Comparison of ENCODE assay signal across 19 mouse cellular contexts in genomic region chr13:99954902-99955590, GRCm38 (mm10). TPM values are rescaled to one million over a fixed set of nuclear protein-coding genes. Genes with fewer than 3 reads are reported as not detected.
DNase-seq lines count a peak whose midpoint lies in the region; ATAC-seq and TF ChIP-seq lines count a peak whose summit lies in the region.
"Had no signal": no experiment of that assay in that cellular context is flagged by ENCODE, and none has a peak within 500 bp of the region (broad histone marks: within the 10 kb centered on the region; RNA-seq: fewer than 3 reads in every experiment).

No protein-coding gene starts in this region.

- no peak overlapping the region for H3K4me2 ChIP-seq in hindbrain, postnatal 0 days (ENCODE audit: low read depth, low read length)
- no peak overlapping the region for H3K4me2 ChIP-seq in hindbrain, embryonic 12.5 days (replicated peaks)
- no peak overlapping the region for H3K4me2 ChIP-seq in midbrain, postnatal 0 days (ENCODE audit: low read depth, low read length, poor library complexity, severe bottlenecking)
- no peak overlapping the region for H3K4me2 ChIP-seq in midbrain, embryonic 15.5 days
- H3K4me2 ChIP-seq: heart, embryonic 11.5 days; kidney, embryonic 15.5 days; limb, embryonic 12.5 days had no signal

- no peaks in the 10 kb centered on the region for H3K27me3 ChIP-seq in hindbrain, postnatal 0 days (ENCODE audit: insufficient read depth, low read length)
- H3K27me3 ChIP-seq in hindbrain, embryonic 12.5 days: no peaks in the 10 kb centered on the region
- H3K27me3 ChIP-seq in midbrain, postnatal 0 days (ENCODE audit: insufficient read depth, low read length): no peaks in the 10 kb centered on the region
- H3K27me3 ChIP-seq in midbrain, embryonic 15.5 days (replicated peaks): no peaks in the 10 kb centered on the region
- H3K27me3 ChIP-seq: kidney, embryonic 15.5 days; limb, embryonic 12.5 days had no signal

- no peak overlapping the region for H3K4me3 ChIP-seq in hindbrain, postnatal 0 days (ENCODE audit: low read length)
- H3K4me3 ChIP-seq in hindbrain, embryonic 12.5 days: no peak overlapping the region
- H3K4me3 ChIP-seq in midbrain, postnatal 0 days (ENCODE audit: low read depth, low read length): no peak overlapping the region
- no peak overlapping the region for H3K4me3 ChIP-seq in midbrain, embryonic 15.5 days
- H3K4me3 ChIP-seq: embryonic facial prominence, embryonic 10.5 days; kidney, embryonic 15.5 days; limb, embryonic 12.5 days had no signal

- H3K27ac ChIP-seq in hindbrain, postnatal 0 days: no peak overlapping the region
- no peak overlapping the region for H3K27ac ChIP-seq in hindbrain, embryonic 12.5 days
- no peak overlapping the region for H3K27ac ChIP-seq in midbrain, postnatal 0 days (ENCODE audit: low read depth, low read length)
- H3K27ac ChIP-seq in midbrain, embryonic 15.5 days: no peak overlapping the region
- H3K27ac ChIP-seq: embryonic facial prominence, embryonic 10.5 days; kidney, embryonic 15.5 days; limb, embryonic 12.5 days; liver, embryonic 14.5 days had no signal

- H3K36me3 ChIP-seq in hindbrain, postnatal 0 days (ENCODE audit: insufficient read depth, low read length): peaks cover 25% of the 10 kb centered on the region; the same call in 1 of the 2 replicates
- H3K36me3 ChIP-seq in hindbrain, embryonic 12.5 days: peaks cover 15% of the 10 kb centered on the region
- peaks cover 31% of the 10 kb centered on the region for H3K36me3 ChIP-seq in midbrain, postnatal 0 days (ENCODE audit: insufficient read depth, low read length)
- 0 out of 2 replicates have a peak, but pooled peaks cover 6% of the 10 kb centered on the region for H3K36me3 ChIP-seq in midbrain, embryonic 15.5 days (replicated peaks)

- no peak for DNase-seq in cerebellum, adult 11 months
- DNase-seq in hindbrain, postnatal 0 days (ENCODE audit: low spot score): no peak
- DNase-seq in midbrain, postnatal 0 days (ENCODE audit: low spot score): no peak
- no peak for DNase-seq in lung, adult 18-20 months
- DNase-seq: cerebellum, postnatal 25 days; thymus, postnatal 14 days had no signal

- peak; percentile 52; the same call in 1 of the 2 replicates for ATAC-seq in cerebellum, adult (ENCODE audit: insufficient number of reproducible peaks, low FRiP score, low TSS enrichment)
- ATAC-seq in hindbrain, postnatal 0 days: no peak
- ATAC-seq in hindbrain, embryonic 12.5 days (ENCODE audit: low FRiP score): no peak
- ATAC-seq in midbrain, postnatal 0 days (ENCODE audit: low FRiP score): no peak
- no peak for ATAC-seq in midbrain, embryonic 15.5 days (replicated peaks)
- ATAC-seq in activated CD4-positive, CD25-positive, alpha-beta regulatory T cell, adult 4 months: no peak
- ATAC-seq: forebrain, embryonic 16.5 days had no signal

- no peaks in the 10 kb centered on the region for H3K9me3 ChIP-seq in hindbrain, postnatal 0 days (ENCODE audit: low read length)
- peaks cover 8% of the 10 kb centered on the region for H3K9me3 ChIP-seq in hindbrain, embryonic 12.5 days (replicated peaks)
- 0 out of 2 replicates have a peak, but pooled peaks cover 4% of the 10 kb centered on the region for H3K9me3 ChIP-seq in midbrain, postnatal 0 days (ENCODE audit: low read length)
- no peaks in the 10 kb centered on the region; the same call in 1 of the 2 replicates for H3K9me3 ChIP-seq in midbrain, embryonic 15.5 days

- WGBS in hindbrain, postnatal 0 days: 95% methylated on average over 5 of the region's 5 CpGs
- 93% methylated on average over 5 of the region's 5 CpGs for whole genome bisulfite sequencing in hindbrain, embryonic 12.5 days
- WGBS in midbrain, postnatal 0 days: 94% methylated on average over 5 of the region's 5 CpGs
- 95% methylated on average over 5 of the region's 5 CpGs for WGBS in midbrain, embryonic 15.5 days

- H3K4me1 ChIP-seq in hindbrain, postnatal 0 days (ENCODE audit: insufficient read depth, low read length): no peaks in the 10 kb centered on the region
- H3K4me1 ChIP-seq in hindbrain, embryonic 12.5 days: no peaks in the 10 kb centered on the region
- H3K4me1 ChIP-seq in midbrain, postnatal 0 days (ENCODE audit: insufficient read depth, low read length): no peaks in the 10 kb centered on the region
- no peaks in the 10 kb centered on the region for H3K4me1 ChIP-seq in midbrain, embryonic 15.5 days
- H3K4me1 ChIP-seq: embryonic facial prominence, embryonic 10.5 days; kidney, embryonic 15.5 days; limb, embryonic 12.5 days had no signal

- peak; percentile 13 for TF ChIP-seq CTCF in hindbrain, postnatal 0 days (IDR thresholded peaks at IDR 0.05; ENCODE audit: low read depth)
- TF ChIP-seq CTCF in midbrain, postnatal 0 days (IDR thresholded peaks at IDR 0.05): peak; percentile 33

- no peak overlapping the region for H3K9ac ChIP-seq in hindbrain, postnatal 0 days (replicated peaks; ENCODE audit: low read length)
- H3K9ac ChIP-seq in hindbrain, embryonic 12.5 days: no peak overlapping the region
- H3K9ac ChIP-seq in midbrain, postnatal 0 days (replicated peaks; ENCODE audit: low read length, poor library complexity, severe bottlenecking): no peak overlapping the region
- H3K9ac ChIP-seq in midbrain, embryonic 15.5 days: no peak overlapping the region
- H3K9ac ChIP-seq: kidney, embryonic 15.5 days; limb, embryonic 12.5 days; liver, embryonic 14.5 days had no signal

RNA-seq across cellular contexts. Expression of gene Cartpt, which starts 54.2 kb away (rescaled TPM):
- 18.8 and 29.4 TPM in 2 replicates for total RNA-seq in hindbrain, postnatal 0 days (2014; rRNA removed)
- polyA plus RNA-seq in hindbrain, postnatal 0 days (2015; fragmentation: Nextera tagmentation; extraction: Ambion mirVana): 43.3 and 45.8 TPM in 2 replicates
- polyA plus RNA-seq in hindbrain, embryonic 12.5 days (2016; fragmentation: Nextera tagmentation; extraction: Ambion mirVana): 13.3 and 15.9 TPM in 2 replicates
- 9.2 and 16.1 TPM in 2 replicates for total RNA-seq in midbrain, postnatal 0 days (2014; rRNA removed)
- 24.8 and 28.4 TPM in 2 replicates for polyA plus RNA-seq in midbrain, postnatal 0 days (2015; fragmentation: Nextera tagmentation; extraction: Ambion mirVana)
- 16.8 and 19.2 TPM in 2 replicates for polyA plus RNA-seq in midbrain, embryonic 15.5 days (2015; fragmentation: Nextera tagmentation; extraction: Ambion mirVana)
- not detected for polyA plus RNA-seq in activated CD4-positive, CD25-positive, alpha-beta regulatory T cell, adult 4 months (2017; shearing (Covaris generic))
- total RNA-seq: gastrocnemius, adult 8-10 months; hematopoietic stem cell, adult 5-6 weeks; megakaryocyte-erythroid progenitor cell, adult 5-6 weeks had no signal
- polyA plus RNA-seq: limb, embryonic 12.5 days; liver, embryonic 14.5 days had no signal

Comparison
In these comparisons a context has a peak if more than half of its experiments do, and no peak if none do; other contexts are left out.
1. RNA of gene Cartpt, which starts 54.2 kb away (polyA plus RNA-seq): 43.3 to 45.8 TPM in hindbrain, postnatal 0 days, 24.8 to 28.4 TPM in midbrain, postnatal 0 days, 16.8 to 19.2 TPM in midbrain, embryonic 15.5 days and 13.3 to 15.9 TPM in hindbrain, embryonic 12.5 days; not detected in activated CD4-positive, CD25-positive, alpha-beta regulatory T cell, adult 4 months; every median in the first group is over 10 times any median in the second.